Mouse (Mus musculus) bone marrow, adult 2 months (tissue): ENCODE measurements around the gene Snrnp35.
A peak's percentile ranks its signal among the peaks of the same experiment; 100 is the strongest.

Experiments
- CTCF ChIP-seq: fragments of 200-500 bp; IDR thresholded peaks from 2 replicates; pipeline ENCODE4 v1.5.1; 2011; ENCODE audit warnings: low read length, control low read depth; ENCODE audit not compliant: control insufficient read depth, insufficient read depth
- POLR2A ChIP-seq: fragments of 200-500 bp; IDR thresholded peaks from 2 replicates; pipeline ENCODE4 v1.6.1; 2011; ENCODE audit warnings: low read depth, mild to moderate bottlenecking, control low read depth, low read length, borderline replicate concordance; ENCODE audit not compliant: control insufficient read depth

GRCm38 (mm10) chr5:124444661-124445561 is 38.0 kb upstream of the Snrnp35 start:
- TF ChIP-seq POLR2A (peak; percentile 76; the same call in 1 of the 2 replicates), CTCF (no peak)
